Mouse (Mus musculus) cerebellum, adult 2 months (tissue): ENCODE measurements around the gene Etfdh. TPM values are rescaled to one million over a fixed set of nuclear protein-coding genes. Genes with fewer than 3 reads are reported as not detected.

Source experiments
- DNase-seq, 2 experiments: peaks; one replicate each; pipeline ENCODE4 v3.0.0; 2021
- H3K27ac ChIP-seq: fragments of 200-500 bp; 2 replicates; pipeline ENCODE4 v1.5.1; 2012; ENCODE audit warnings: low read length, control low read depth, inconsistent platforms; ENCODE audit not compliant: insufficient read depth
- H3K27me3 ChIP-seq: fragments of 200-500 bp; 2 replicates; pipeline ENCODE4 v1.6.1; 2012; ENCODE audit warnings: inconsistent platforms, mild to moderate bottlenecking, low read length, moderate library complexity; ENCODE audit not compliant: control insufficient read depth, insufficient read depth
- H3K4me1 ChIP-seq: fragments of 200-500 bp; 2 replicates; pipeline ENCODE4 v1.6.1; 2011; ENCODE audit warnings: low read length; ENCODE audit not compliant: control insufficient read depth, insufficient read depth
- H3K4me3 ChIP-seq: fragments of 200-500 bp; replicated peaks from 2 replicates; pipeline ENCODE3; 2011; ENCODE audit warnings: mild to moderate bottlenecking, low read depth, low read length, control low read depth; ENCODE audit not compliant: insufficient read depth
- CTCF ChIP-seq: fragments of 200-500 bp; IDR thresholded peaks from 2 replicates; pipeline ENCODE4 v1.5.1; 2011; ENCODE audit warnings: low read depth, mild to moderate bottlenecking, control low read depth, low read length, moderate library complexity, borderline replicate concordance; ENCODE audit not compliant: insufficient read depth
- POLR2A ChIP-seq: fragments of 200-500 bp; IDR thresholded peaks from 2 replicates; pipeline ENCODE4 v1.6.1; 2011; ENCODE audit warnings: low read length, control low read depth, borderline replicate concordance; ENCODE audit not compliant: insufficient read depth
- WGBS: fragments of 180-500 bp; shearing (Covaris S2); methylation state at CpG from one replicate; pipeline ENCODE4 v1.1.7; 2018; 5-methylcytosine and 5-hydroxymethylcytosine counted together
- polyA plus RNA-seq: library from polyadenylated mRNA; depleted of rRNA; stranded (reverse); fragments of >200 nt; gene quantifications from 2 replicates; pipeline ENCODE4 v1.2.3, GENCODE M21; 2012; rRNA removed

Gene Etfdh
- polyA plus RNA-seq, 1 experiment = 31.6 TPM

GRCm38 (mm10) chr3:79555061-79555460 lies 74.2 kb downstream of the Etfdh start:
- Histone ChIP-seq H3K27ac (no peak overlapping the region), H3K4me1 (peaks cover 12% of the 10 kb centered on the region), H3K27me3 (no peaks in the 10 kb centered on the region), H3K4me3 (no peak overlapping the region)
- DNase-seq = no peak
- no peak for TF ChIP-seq CTCF
- TF ChIP-seq POLR2A = no peak
- 74% methylated on average over 6 of the region's 6 CpGs for WGBS

Other genes with a start within 250 kb of the Etfdh start
- 16.3 and 17.3 TPM in 2 replicates for gene Fnip2, start 61.7 kb downstream of the Etfdh start, polyA plus RNA-seq
- 71.7 and 74.2 TPM in 2 replicates for gene Ppid, start 38.2 kb downstream of the Etfdh start, polyA plus RNA-seq
- gene 4930579G24Rik, start 421 bp downstream of the Etfdh start, polyA plus RNA-seq = 4.9 and 5.1 TPM in 2 replicates
- gene Rxfp1, start 108.4 kb upstream of the Etfdh start, polyA plus RNA-seq = 0.17 and 0.20 TPM in 2 replicates
- 5.3 and 6.6 TPM in 2 replicates for gene Tmem144, start 223.3 kb upstream of the Etfdh start, polyA plus RNA-seq